Mouse (Mus musculus) midbrain, embryonic 14.5 days (tissue): ENCODE data around the gene Igfbp5. TPM values are rescaled to one million over a fixed set of nuclear protein-coding genes. Genes with fewer than 3 reads are reported as not detected.

ENCODE experiments used
- ATAC-seq: fragments of 200-750 bp; cut with Nextera tagmentation; 2 replicates; pipeline ENCODE4 v1.8.0; 2017; ENCODE audit warnings: moderate number of reproducible peaks, moderate library complexity; ENCODE audit not compliant: low FRiP score, low TSS enrichment
- DNase-seq: peaks from one replicate; pipeline ENCODE4 v3.0.0-alpha.2; 2015
- H3K27ac ChIP-seq: fragments of 300-500 bp; sonication (generic); replicated peaks from 2 replicates; pipeline ENCODE4 v1.5.1; 2014; ENCODE audit warnings: mild to moderate bottlenecking, low read depth, low read length, moderate library complexity
- H3K27me3 ChIP-seq: fragments of 300-500 bp; sonication (generic); 2 replicates; pipeline ENCODE4 v1.6.1; 2014; ENCODE audit warnings: low read length, control low read depth, mixed read lengths; ENCODE audit not compliant: control insufficient read depth, insufficient read depth
- H3K36me3 ChIP-seq: fragments of 300-500 bp; sonication (generic); 2 replicates; pipeline ENCODE4 v1.6.1; 2014; ENCODE audit warnings: low read length, control low read depth; ENCODE audit not compliant: control insufficient read depth, insufficient read depth
- H3K4me1 ChIP-seq: fragments of 300-500 bp; sonication (generic); 2 replicates; pipeline ENCODE4 v1.6.1; 2014; ENCODE audit warnings: mild to moderate bottlenecking, antibody characterized with exemption, low read length, control low read depth; ENCODE audit not compliant: control insufficient read depth, insufficient read depth
- H3K4me2 ChIP-seq: fragments of 300-500 bp; sonication (generic); 2 replicates; pipeline ENCODE4 v1.6.1; 2014; ENCODE audit warnings: mild to moderate bottlenecking, low read length, moderate library complexity
- H3K4me3 ChIP-seq: fragments of 300-500 bp; sonication (generic); replicated peaks from 2 replicates; pipeline ENCODE4 v1.5.1; 2014; ENCODE audit warnings: low read depth, low read length
- H3K9ac ChIP-seq: fragments of 300-500 bp; sonication (generic); replicated peaks from 2 replicates; pipeline ENCODE4 v1.6.1; 2014; ENCODE audit warnings: mild to moderate bottlenecking, low read length, moderate library complexity
- H3K9me3 ChIP-seq: fragments of 300-500 bp; sonication (generic); 2 replicates; pipeline ENCODE4 v1.6.1; 2016; ENCODE audit warnings: low read length, control low read depth, mixed read lengths; ENCODE audit not compliant: control insufficient read depth
- WGBS: fragments of 180-500 bp; shearing (Covaris S2); extraction: QIAGEN DNeasy Blood & Tissue Kit; methylation state at CpG from one replicate; pipeline ENCODE4 v1.1.7; 2014; 5-methylcytosine and 5-hydroxymethylcytosine counted together
- polyA plus RNA-seq: library from polyadenylated mRNA; unstranded; fragments of >200 nt; fragmentation: Nextera tagmentation; extraction: Ambion mirVana; gene quantifications from 2 replicates; pipeline ENCODE4 v1.2.1, GENCODE M21; 2014

Igfbp5 gene
- polyA plus RNA-seq, 1 experiment from 2014 or later: 22.4 TPM

GRCm38 (mm10) chr1:72842666-72843459 is 31.8 kb downstream of the Igfbp5 start:
- Histone ChIP-seq H3K9me3 (no peaks in the 10 kb centered on the region), H3K4me2 (no peak overlapping the region), H3K4me1 (no peaks in the 10 kb centered on the region), H3K36me3 (peaks cover 18% of the 10 kb centered on the region), H3K27ac (no peak overlapping the region), H3K9ac (no peak overlapping the region), H3K27me3 (no peaks in the 10 kb centered on the region), H3K4me3 (no peak overlapping the region)
- WGBS: 87% methylated on average over 18 of the region's 18 CpGs
- no peak for ATAC-seq
- DNase-seq: no peak

GRCm38 (mm10) chr1:72839791-72840190 is 34.9 kb downstream of the Igfbp5 start:
- ATAC-seq (no peak), DNase-seq (no peak)
- Histone ChIP-seq H3K9ac (no peak overlapping the region), H3K4me1 (no peaks in the 10 kb centered on the region), H3K4me2 (no peak overlapping the region), H3K27ac (no peak overlapping the region), H3K4me3 (no peak overlapping the region), H3K27me3 (no peaks in the 10 kb centered on the region), H3K36me3 (peaks cover 25% of the 10 kb centered on the region), H3K9me3 (no peaks in the 10 kb centered on the region)
- WGBS: 91% methylated on average over 7 of the region's 7 CpGs

DNA sequence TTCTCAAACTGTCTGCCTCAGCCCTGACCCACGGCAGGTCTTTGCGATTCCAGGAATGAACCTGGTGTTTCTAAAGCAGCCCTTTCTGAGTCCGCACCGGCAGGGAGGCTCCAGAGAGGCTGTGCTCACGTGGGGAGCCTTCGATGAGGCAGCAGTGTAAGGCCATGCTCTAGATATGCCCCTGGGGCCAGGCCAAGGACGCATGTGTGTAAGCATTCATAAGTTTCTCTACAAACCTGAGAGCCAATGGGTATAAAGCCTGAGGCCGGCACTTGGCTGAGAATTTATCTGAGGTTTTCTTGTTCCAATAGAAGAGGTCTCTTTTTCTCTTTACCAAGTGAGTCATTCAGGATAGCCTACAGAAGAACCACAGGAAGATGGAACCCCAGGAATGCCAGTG is 35.3 kb downstream of the Igfbp5 start:
- WGBS: 87% methylated on average over 8 of the region's 8 CpGs

DNA sequence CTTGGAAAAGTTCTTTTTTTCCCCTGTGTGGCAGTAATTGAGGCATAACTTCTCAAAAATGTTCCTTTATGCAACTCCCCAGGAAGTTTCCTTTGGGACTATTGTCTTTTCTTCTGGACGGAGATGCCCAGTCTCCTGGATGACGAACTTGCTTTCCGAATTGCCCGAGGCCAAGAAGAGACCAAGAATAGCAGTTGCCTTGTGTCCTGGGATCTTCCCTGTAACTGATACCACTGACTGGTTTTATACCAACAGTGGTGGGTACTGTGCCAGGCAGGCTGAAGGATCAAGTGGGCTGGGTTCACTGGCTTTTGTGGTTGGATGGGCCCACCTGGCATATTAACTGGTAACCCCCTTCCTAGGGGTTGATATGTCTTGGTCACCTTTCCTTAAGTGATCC is 41.1 kb downstream of the Igfbp5 start:
- Histone ChIP-seq H3K4me2 (no peak overlapping the region), H3K27ac (0 out of 2 replicates have a peak overlapping the region, but pooled peaks have one; percentile 26)
- 78% methylated on average over 4 of the region's 4 CpGs for WGBS

More for the DNA sequence above, 35.3 kb downstream of the Igfbp5 start:
- ATAC-seq (no peak), DNase-seq (no peak)
- peaks cover 21% of the 10 kb centered on the region for H3K36me3 ChIP-seq
- H3K27me3 ChIP-seq: no peaks in the 10 kb centered on the region
- H3K4me3 ChIP-seq: no peak overlapping the region
- no peak overlapping the region for H3K27ac ChIP-seq
- H3K4me2 ChIP-seq: no peak overlapping the region
- no peak overlapping the region for H3K9ac ChIP-seq
- no peaks in the 10 kb centered on the region for H3K9me3 ChIP-seq
- no peaks in the 10 kb centered on the region for H3K4me1 ChIP-seq

GRCm38 (mm10) chr1:72832715-72833153 is 42.0 kb downstream of the Igfbp5 start:
- no peak for ATAC-seq
- peaks cover 16% of the 10 kb centered on the region for H3K36me3 ChIP-seq
- no peak overlapping the region for H3K4me2 ChIP-seq
- no peaks in the 10 kb centered on the region for H3K9me3 ChIP-seq
- peaks cover 8% of the 10 kb centered on the region for H3K4me1 ChIP-seq
- H3K4me3 ChIP-seq: no peak overlapping the region
- H3K27me3 ChIP-seq: no peaks in the 10 kb centered on the region
- peak; percentile 67 for DNase-seq
- 50% methylated on average over 3 of the region's 3 CpGs for WGBS
- no peak overlapping the region for H3K27ac ChIP-seq
- H3K9ac ChIP-seq: no peak overlapping the region

More for the DNA sequence above, 41.1 kb downstream of the Igfbp5 start:
- no peak for DNase-seq
- no peaks in the 10 kb centered on the region for H3K4me1 ChIP-seq
- no peaks in the 10 kb centered on the region for H3K27me3 ChIP-seq
- H3K9ac ChIP-seq: no peak overlapping the region
- no peak overlapping the region for H3K4me3 ChIP-seq
- ATAC-seq: no peak
- H3K9me3 ChIP-seq: no peaks in the 10 kb centered on the region
- H3K36me3 ChIP-seq: peaks cover 18% of the 10 kb centered on the region

GRCm38 (mm10) chr1:72830485-72830884 is 44.2 kb downstream of the Igfbp5 start:
- no peaks in the 10 kb centered on the region for H3K27me3 ChIP-seq
- no peak overlapping the region for H3K27ac ChIP-seq
- H3K4me2 ChIP-seq: no peak overlapping the region
- no peak overlapping the region for H3K4me3 ChIP-seq
- peaks cover 23% of the 10 kb centered on the region for H3K4me1 ChIP-seq
- WGBS: 95% methylated on average over 2 of the region's 2 CpGs
- no peak overlapping the region for H3K9ac ChIP-seq
- DNase-seq: no peak
- no peaks in the 10 kb centered on the region for H3K9me3 ChIP-seq
- ATAC-seq: no peak
- H3K36me3 ChIP-seq: peaks cover 9% of the 10 kb centered on the region; the same call in 1 of the 2 replicates

DNA sequence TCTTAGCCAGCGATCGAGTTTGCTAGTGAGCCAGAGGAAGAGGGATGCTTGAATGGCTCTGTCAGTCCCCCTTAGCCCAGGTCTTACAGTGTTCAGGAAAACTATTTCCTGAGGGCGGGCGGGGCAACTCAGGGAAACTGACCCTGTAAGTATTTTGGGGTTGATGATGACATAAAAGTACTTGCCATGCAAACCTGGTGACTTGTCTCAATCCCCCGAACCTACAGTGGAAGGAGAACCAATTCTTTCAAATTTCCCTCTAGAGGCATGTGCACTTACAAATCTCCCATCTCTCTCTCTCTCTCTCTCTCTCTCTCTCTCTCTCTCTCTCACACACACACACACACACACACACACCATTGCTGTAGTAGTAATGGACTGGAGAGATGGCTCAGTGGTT is 45.8 kb downstream of the Igfbp5 start:
- Histone ChIP-seq H3K4me2 (no peak overlapping the region), H3K27me3 (no peaks in the 10 kb centered on the region), H3K4me3 (no peak overlapping the region), H3K9me3 (no peaks in the 10 kb centered on the region), H3K9ac (no peak overlapping the region), H3K27ac (no peak overlapping the region), H3K4me1 (peaks cover 23% of the 10 kb centered on the region), H3K36me3 (peaks cover 6% of the 10 kb centered on the region; the same call in 1 of the 2 replicates)
- WGBS: 97% methylated on average over 5 of the region's 5 CpGs
- DNase-seq (no peak), ATAC-seq (no peak)

DNA sequence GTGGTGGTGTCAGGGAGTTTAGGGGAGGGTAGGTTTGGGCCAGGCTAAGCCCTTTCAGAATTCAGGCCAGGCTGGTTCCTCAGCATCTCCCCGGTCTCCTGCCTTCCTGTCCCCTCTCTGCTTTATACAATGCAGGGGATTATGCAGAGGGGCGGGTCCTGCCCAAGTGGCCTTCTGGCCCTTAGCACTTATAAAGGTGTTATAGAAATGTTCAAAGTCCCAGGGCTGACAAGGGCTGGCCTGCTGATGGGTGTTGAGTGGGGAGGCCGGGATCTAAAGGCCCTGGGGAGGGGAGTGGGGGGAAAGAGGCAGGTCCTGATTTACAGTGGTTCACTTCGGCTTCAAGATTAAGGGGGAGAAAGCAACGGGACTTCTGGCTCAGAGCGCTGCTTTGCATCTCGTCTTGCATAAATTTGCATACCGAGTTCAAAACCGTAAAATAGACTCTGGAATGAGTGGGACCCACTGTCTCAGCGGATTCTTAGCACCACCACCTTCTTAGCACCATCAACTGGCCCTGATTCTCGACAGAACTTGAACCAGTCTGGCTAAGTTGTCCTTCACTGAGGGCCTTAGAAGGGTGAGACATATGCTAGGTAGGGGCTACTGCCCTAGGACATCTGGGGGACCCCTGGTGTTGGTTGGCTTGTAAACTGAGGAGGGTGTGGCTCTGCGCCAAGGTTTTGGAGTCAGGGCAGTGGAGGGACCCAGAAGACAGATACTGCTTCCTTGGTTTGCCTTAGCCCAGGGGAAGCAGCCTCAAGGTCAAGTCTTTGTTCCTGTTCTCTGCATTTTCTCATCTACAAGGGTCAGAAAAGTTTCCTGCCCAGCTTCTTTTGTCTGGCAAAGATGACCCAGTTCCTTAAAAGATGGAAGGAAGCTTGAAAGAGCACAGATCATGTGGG is 47.0 kb downstream of the Igfbp5 start:
- Histone ChIP-seq H3K9ac (peak overlapping the region; percentile 85; the same call in 1 of the 2 replicates), H3K27ac (peak overlapping the region; percentile 88), H3K27me3 (no peaks in the 10 kb centered on the region), H3K36me3 (peaks cover 6% of the 10 kb centered on the region; the same call in 1 of the 2 replicates), H3K9me3 (no peaks in the 10 kb centered on the region), H3K4me2 (peak overlapping the region; percentile 96), H3K4me1 (peaks cover 23% of the 10 kb centered on the region), H3K4me3 (peak overlapping the region; percentile 78)
- DNase-seq: peak; percentile 69
- peak; percentile 43; the same call in 1 of the 2 replicates for ATAC-seq
- 7% methylated on average over 12 of the region's 12 CpGs for WGBS
